Mouse (Mus musculus): ENCODE measurements at regions not wholly inside any gene's neighbourhood (a gene's known extent, or its start where the extent isn't known, plus 50 kb on each side); places are given as distances from the start of the nearest gene placed in this dataset.
A peak's percentile ranks its signal among the peaks of the same experiment; 100 is the strongest.

DNA sequence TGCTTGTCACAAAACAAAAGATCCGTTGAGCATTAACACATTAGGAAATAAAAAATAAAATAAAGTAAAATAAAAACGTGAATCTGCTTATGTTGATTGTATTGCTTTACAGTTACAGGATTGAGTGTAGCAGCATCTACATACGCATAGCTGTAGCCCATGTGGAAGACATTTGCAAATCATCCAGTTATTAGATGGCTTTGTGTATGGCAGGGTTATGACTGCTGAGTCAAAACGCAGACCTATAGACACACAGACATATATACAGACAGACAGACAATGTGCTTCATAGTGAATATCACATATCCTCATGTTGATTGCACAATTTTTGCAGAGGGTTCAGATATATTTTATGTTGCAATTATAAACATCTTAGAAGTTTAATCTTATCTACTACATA, 64.5 kb downstream of the Gm11146 start:
- no peak for DNase-seq (ENCODE audit: low spot score in 2 of 2)

DNA sequence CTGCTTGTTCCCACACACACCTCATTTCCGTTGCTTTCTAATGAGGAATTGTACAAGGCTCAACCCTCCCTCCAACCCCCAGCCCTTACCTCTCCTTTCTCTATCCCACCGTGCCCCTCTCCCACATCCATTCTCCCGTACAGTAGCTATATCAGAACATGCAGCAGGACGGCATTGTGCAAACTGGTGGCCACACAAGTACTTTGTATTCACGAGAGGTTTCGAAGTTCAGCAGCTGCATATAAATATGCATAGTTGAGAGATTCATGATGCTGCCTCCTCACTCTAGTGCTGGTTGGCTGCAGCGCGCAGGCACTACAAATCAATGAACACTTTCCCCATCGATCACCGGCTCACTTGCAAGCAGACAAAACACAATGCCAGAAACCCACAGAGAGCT, 65.1 kb downstream of the Gm11146 start:
- DNase-seq (ENCODE audit: low spot score in 2 of 2) = no peak

DNA sequence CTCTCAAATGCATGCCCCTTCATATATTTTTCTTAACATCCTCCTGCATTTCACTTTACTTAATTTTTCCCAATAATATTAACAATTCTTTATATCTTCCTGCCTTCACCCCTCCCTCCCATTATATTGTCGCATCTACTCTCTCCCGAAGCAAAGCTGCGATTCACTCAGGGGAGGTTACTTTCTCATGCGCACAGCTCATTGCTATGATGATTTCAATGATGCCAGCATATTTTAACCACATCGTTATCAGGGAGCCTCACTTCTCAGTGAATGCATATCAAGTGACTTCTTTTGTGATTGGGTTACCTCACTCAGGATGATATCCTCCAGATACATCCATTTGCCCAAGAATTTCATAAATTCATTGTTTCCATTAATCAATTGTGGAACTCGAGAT, 65.6 kb downstream of the Gm11146 start:
- DNase-seq (ENCODE audit: low spot score in 2 of 2) = no peak

DNA sequence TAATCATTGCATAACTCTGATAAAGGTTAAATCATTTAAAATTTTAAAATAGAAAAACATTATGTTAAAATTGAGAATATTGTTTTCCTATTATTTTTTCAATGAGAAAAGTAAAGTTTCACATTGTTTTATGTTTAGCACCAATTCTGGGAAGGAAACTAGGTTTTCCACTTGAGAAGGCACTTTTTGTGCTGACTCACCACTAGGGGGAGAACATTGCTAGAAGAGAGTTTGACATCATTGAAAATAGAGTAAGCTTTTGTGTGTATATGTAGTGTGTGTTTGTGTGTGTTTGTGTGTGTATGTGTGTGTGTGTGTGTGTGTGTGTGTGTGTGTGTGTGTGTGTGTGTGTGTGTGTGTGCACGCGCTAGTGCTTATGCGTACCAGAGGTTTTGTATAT, 66.9 kb downstream of the Gm11146 start:
- DNase-seq (ENCODE audit: low spot score in 2 of 2) = no peak

DNA sequence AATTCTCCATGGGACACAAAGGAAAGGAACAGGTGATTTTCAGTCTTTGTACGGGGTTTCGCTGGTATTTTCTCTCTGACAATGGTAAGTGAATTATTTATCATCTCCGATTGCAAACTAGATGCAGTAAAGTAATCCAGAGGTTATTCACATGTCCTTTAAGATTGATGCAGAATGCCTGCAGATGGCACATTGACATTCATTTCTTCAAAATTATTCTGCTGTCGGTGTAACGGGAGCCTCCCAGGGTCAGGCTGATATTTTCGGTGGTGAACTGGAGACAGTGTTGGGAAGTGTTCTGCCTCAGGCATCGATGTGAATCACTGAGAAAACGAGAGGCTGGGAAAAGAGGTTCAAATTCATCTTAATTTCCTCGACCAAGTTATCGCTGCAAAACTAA, 70.3 kb downstream of the Gm11146 start:
- no peak for DNase-seq (ENCODE audit: low spot score in 2 of 2)

DNA sequence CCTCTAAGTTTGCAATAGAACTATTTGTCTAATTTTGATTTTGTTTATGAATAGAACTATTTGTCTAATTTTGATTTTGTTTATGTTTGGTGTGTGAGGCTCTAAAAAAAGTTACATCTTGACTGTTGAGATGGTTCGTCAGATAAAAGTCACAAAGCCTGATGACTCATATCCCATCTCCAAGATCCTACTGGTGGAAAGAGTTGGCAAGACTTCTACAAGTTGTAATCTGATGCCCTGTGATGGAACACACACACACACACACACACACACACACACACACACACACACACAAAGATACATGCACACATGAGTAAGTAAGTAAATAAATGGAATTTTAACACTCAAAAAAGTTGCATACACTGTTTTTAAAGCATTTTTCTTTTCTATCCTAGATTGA, 73.9 kb downstream of the Gm11146 start:
- DNase-seq (ENCODE audit: low spot score in 2 of 2) = no peak

DNA sequence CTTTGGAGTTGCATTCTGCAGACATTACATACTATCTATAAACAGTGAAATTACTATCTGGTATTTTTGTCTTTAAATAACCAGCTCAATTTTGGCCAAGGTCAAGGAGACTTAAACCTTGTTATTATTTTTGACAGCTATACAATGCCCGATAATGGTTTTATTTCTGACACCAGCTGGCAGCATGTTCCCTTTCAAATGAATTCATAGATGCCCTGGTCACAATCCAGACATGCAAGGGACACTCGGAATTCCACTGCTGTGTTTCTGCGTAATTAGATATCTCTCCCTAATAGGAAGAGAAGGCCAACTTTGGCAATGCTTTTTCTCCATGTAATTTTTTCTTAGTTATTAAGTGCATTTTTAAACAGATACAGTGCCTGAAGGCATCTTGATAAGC, 87.3 kb downstream of the Gm11146 start:
- no peak for DNase-seq (ENCODE audit: low spot score in 2 of 2)

DNA sequence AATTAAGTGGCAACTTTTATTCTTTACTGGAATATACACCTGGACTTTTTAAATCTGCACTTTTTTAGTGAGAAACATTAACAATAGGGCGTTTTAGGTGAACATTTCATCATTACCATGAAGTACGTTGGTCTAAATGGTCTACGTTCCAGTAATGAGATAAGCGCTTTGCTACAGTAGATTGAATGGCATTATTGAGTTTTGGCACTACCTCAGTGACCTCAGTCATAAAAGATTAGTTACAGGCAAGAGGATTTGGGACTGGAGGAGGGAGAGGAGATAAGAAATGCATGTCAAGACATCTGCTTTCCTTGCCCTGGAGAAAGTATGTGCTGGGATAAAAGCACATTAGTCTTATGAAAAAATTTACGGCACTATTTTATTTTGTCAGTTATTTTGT, 98.3 kb downstream of the Gm11146 start:
- no peak for DNase-seq (ENCODE audit: low spot score in 2 of 2)

DNA sequence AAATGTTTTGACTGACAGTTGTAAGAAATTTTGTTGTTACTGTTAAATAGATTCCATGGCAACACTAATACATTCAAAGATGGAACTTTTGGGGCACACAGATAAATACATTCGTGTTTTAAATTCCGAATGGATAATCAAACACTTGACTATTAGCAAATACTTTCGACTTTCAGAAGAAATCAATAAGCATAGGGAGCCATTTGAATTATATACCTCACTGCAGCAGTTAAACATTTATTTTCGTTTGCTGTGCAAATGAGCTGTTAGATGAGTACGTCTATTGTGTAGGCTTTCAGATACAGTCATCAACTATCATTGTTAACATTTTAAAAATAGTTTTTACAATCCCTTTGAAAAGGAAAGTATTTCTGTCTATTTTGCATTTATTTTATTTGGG, 99.0 kb downstream of the Gm11146 start:
- no peak for DNase-seq (ENCODE audit: low spot score in 2 of 2)

DNA sequence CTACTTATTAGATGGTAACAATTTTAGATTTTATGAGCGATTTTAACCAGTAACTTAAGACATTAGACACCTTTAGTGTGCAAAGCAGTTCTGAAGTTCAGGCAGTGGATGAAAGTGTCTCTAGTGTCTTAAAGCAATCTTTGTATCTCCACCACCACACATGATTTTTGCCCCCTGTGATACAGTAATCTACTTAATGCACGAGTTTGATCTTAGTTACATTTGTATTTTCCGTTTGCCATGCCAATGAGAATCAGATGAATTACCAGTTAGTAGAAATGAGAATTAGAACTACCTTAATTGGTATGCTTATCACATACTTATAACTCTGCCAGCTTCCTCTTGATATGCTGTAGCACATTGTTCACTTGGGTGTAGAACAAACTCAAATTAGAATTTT, 99.9 kb downstream of the Gm11146 start:
- DNase-seq (ENCODE audit: low spot score in 2 of 2) = no peak

DNA sequence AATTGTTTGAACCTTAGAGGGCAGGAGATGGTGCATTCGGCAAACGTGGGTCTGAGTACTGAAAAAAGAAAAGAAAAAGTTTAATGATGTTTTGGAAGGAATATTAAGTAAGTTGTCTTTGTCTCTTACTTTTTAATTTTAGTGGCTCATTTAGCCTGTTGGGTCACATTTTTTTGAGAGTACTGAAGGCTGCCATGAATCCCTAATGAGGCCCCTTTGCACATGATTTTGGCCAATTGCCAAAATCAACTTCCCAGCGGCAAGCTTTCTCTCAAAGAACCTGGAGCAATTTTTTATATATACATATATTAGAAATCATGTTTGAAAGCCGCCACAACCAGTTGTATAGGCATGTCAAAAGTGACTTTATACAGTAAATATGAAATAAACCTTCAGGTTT, 100.9 kb downstream of the Gm11146 start:
- DNase-seq (ENCODE audit: low spot score in 2 of 2) = peak in 1 of 2 experiments; percentile 5

DNA sequence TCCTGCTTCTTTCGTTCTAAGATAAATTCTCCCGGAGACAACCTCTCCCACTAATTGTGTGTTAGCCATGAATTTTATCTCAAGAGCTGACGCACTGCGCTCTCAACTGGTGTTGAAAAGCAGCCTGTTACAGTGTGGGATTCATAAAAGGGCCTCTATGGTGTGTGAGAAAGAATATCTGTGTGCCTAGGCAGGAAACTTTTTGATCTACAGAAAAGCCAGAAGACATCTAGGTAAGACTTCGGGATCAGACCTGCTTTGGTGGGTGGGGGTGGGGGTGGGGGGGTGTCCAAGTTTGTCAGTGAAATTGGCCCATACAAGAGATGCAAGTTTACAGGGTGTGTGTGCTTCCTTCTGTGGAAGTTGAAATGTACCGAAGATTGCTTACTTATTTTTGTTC, 101.5 kb downstream of the Gm11146 start:
- peak in 1 of 2 experiments; percentile 13 for DNase-seq (ENCODE audit: low spot score in 2 of 2)

DNA sequence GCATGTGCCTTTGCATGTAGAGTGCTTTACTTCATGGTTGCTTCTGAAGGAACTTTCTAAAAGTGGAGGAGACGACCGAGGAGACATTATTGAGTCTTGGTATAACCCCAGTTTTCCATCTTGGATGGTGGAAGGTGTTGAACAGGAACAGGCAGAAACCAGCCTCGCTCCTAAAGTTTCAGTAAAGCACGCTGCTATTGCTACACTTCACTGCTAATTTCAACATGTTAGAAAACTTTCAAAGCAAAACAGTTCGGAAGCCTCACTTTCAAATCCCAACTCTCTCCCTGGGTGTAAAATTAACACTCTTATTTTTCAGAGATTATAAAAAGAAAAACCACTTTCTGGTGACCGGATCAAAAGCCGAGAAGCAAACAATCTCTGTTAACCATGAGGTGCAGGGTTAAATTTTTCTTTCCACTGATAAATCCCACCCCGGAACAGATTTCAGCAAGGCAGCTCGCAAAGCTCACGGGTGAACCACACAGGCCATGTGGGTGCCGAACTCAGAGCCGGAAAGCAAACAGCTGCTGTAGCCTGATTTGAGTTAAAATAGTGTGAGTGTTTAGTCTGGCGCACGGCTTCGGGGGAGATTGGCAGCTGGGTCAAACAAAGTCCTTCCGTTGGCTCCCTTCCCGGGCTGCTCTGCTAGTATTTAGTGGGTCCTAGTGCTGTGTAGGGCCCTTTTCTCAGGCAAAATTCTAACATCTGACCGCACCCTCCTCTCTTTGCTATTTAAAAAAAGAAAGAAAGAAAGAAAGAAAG, 102.2 kb downstream of the Gm11146 start:
- peak; percentile 68 to 70 for DNase-seq (ENCODE audit: low spot score in 2 of 2)

DNA sequence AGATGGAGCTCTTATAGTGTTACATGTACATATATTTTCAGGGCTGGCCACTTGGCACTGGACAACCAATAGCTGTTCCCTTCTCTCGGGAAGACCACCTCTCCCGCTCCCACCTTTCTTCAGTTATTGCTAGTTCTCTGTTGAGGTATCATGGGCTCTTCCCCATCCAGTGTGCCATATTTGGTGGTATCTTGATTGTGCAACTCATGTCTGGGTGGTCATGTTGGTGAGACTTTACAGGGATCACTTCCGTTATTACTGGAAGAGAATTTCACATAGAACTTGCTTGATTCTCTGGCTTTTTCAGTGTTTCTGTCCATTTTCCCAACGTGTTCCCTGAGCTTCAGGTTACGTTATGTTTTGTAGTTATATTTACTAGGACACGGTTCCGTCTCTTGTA, 106.6 kb downstream of the Gm11146 start:
- no peak for DNase-seq (ENCODE audit: low spot score in 2 of 2)

DNA sequence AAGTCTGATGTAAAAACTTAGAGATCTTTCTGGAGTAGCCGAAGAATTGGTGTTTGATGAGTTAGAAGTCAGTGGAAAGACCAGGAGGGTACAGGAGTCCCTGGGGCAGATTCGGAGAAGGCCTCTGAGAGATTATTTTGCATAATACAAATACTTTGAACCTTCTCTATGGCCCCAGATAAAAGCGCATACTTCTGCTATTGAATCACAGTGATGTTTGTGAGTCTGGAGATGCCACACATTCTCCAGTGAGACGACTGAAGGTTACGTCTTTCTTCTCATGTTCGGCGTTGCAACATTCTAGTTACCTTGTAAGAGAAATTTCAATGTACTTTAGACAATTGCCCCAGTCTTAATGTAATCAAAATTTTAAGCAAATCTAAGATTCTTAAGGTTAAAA, 107.9 kb downstream of the Gm11146 start:
- no peak for DNase-seq (ENCODE audit: low spot score in 2 of 2)

DNA sequence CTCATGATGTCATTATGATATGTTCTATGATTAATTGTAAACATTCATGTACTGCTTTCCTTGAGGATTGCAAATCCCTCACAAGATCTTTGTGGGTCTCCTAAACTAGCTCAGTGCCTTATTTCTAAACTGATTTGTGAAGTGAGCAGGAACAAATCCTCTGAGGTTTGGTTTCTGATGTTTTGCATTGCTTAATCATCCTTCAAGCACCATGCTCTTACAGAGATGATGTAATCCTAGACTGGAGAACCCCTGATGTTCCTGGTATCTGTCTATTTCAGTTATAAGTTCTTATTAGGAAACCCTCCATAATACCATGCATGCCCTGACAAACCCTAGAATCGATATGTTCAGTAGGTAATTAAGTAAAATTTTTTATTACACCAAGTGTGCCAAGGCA, 113.7 kb downstream of the Gm11146 start:
- DNase-seq (ENCODE audit: low spot score in 2 of 2) = no peak

DNA sequence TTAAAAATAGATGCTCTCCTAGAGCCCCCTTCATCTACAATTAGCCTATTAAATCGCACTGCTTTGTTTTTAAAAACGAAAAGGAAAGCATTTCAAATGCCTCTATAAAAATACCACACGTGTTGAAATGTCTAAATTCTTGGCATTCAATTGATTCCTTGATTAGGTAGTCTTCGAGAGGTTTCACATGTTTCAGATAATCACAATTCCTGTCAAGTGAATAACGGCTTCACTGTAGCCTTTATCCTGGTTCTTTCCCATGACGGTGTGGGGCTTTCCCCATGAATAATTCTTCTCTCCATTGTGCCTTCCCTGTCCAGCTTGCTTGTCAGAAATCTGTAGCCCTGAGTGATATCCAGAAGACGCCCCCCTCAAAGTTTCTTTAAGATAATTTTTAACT, 122.1 kb downstream of the Gm11146 start:
- DNase-seq (ENCODE audit: low spot score in 2 of 2) = no peak

DNA sequence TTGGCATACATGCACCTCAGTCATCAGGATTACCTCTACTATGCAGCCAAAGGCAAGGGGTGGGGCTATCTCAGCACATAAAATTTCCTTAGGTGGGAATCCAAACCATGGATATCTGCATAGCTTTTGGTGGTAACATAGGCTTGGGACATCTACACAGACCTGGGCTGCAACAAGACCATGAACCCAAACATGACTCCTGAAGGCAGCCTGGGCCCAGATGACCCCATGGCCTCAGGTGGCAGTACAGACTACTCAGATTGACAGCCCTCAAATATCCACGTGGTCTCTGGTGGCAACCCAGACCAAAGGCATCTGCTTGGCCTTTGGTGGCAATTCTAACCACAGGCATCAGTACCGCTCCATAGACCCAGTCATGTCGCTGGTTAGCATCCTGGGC, 130.0 kb downstream of the Gm11146 start:
- DNase-seq (ENCODE audit: low spot score in 2 of 2) = no peak

DNA sequence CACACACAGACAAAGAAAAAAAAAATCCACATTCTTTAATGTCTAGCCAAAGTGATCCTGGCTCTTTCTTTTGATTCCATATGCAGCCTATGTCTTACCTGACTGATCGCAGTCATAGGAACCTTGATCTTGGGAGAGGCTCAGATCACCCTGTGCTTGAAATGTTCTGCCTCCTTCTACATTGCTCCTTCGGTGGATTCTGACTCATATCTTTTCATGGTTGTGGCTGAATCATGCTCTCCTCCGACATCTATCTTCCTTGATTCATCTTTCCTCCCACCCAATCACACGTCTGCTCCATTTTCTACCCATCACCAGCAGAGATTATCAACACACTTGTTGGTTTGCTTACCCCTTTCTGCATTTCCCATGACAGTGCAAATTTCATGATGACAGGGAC, 132.0 kb downstream of the Gm11146 start:
- DNase-seq (ENCODE audit: low spot score in 2 of 2) = no peak

DNA sequence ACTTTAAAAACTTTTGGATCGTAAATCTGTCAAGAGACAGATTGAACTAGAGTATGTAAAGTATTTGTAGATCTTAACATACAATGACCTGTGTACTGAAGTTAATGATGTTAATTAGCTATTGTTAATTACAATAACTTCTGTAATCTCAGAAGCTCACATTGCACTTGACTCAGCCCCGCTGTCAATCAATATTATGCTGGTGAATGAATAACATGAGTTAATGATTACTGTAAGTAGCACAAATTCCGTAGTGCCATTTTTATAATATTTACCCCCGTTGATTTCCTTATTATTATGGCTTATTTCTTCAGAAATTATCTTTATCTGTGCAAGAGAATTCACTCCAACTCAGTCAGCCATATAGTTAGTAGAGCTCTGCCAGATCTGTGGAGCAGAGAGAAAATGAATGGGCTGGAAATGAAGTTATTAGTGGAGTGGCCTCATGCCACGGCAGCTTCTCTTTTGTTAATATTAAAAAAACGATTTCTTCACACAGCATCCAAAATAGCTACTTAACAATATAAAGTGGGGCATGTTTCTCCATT, 132.5 kb downstream of the Gm11146 start:
- DNase-seq (ENCODE audit: low spot score in 2 of 2) = no peak

DNA sequence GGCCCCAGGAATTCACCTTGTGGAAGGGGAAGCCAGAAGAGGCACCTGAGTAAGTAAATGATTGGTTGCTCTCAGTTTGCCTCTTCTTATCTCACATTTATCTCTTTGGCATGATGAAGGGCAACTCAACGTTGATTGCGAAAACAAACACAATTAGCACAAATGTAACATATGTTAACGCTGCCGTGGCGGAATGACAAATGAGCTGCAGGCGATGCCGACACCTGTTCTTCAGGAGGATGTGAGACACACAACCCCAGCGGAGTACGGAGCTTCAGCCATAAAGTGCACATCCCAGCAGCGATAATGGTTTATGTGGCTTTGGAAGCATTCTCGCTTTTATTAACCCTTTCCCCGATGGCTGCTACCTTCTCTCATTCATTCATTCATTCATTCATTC, 134.7 kb downstream of the Gm11146 start:
- no peak for DNase-seq (ENCODE audit: low spot score in 2 of 2)

DNA sequence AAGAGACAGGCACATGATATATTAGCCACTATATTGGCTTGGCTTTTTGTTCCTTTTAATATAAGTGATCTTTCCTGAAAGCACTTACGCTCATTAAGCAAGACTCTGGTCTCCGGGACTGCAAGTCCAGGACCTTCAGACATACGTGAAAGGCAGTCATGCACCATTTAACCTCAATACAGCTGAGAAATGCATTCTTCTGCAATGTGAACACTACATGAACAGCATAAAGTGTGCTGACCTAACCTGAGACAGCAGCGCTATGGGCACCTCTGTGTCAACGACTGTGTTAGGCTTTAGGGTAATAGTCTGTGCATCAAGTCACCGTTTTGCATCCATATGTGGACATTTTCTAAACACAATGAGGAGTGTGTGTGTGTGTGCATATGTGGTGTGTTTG, 137.3 kb downstream of the Gm11146 start:
- no peak for DNase-seq (ENCODE audit: low spot score in 2 of 2)

DNA sequence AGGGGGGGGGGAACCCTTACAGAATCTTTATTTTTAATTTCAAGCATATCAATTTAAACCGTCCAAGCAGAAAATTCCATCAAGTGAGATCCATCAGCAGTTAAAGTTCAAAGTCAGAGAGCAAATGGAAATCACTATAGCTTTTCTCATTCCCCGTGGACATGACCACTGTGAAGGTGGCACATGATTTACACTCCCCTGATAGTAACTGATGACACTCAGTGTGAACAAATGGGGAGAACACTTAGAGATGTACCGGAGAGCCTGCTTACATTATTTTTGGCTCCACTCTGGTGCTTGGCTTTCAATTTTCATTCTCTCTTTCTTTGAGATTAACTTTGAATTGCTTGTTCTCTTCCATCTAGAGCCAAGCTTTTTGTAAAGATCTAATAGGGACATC, 140.0 kb downstream of the Gm11146 start:
- no peak for DNase-seq (ENCODE audit: low spot score in 2 of 2)

Measured in adrenal gland, adult 18-20 months (tissue).